Mouse (Mus musculus) heart, adult 2 months (tissue): ENCODE measurements around the gene Tldc2. TPM values are rescaled to one million over a fixed set of nuclear protein-coding genes. Genes with fewer than 3 reads are reported as not detected.
A peak's percentile ranks its signal among the peaks of the same experiment; 100 is the strongest.

Source experiments
- DNase-seq, 2 experiments: peaks; one replicate each; pipeline ENCODE4 v3.0.0; 2021
- H3K27ac ChIP-seq: fragments of 200-600 bp; 2 replicates; pipeline ENCODE4 v1.8.1; 2022
- H3K27me3 ChIP-seq: fragments of 200-500 bp; 2 replicates; pipeline ENCODE4 v1.6.1; 2012; ENCODE audit warnings: mild to moderate bottlenecking, low read length, inconsistent platforms, mixed read lengths; ENCODE audit not compliant: control insufficient read depth, insufficient read depth
- H3K36me3 ChIP-seq: fragments of 200-500 bp; 2 replicates; pipeline ENCODE4 v1.6.1; 2012; ENCODE audit warnings: low read length, inconsistent platforms; ENCODE audit not compliant: control insufficient read depth, insufficient read depth
- H3K4me1 ChIP-seq: fragments of 200-500 bp; 2 replicates; pipeline ENCODE4 v1.6.1; 2011; ENCODE audit warnings: low read length; ENCODE audit not compliant: control insufficient read depth, insufficient read depth
- H3K4me3 ChIP-seq: fragments of 200-600 bp; 2 replicates; pipeline ENCODE4 v1.8.1; 2022
- H3K79me2 ChIP-seq: fragments of 200-500 bp; replicated peaks from 2 replicates; pipeline ENCODE4 v1.6.1; 2012; ENCODE audit warnings: mild to moderate bottlenecking, inconsistent platforms, low read length, moderate library complexity, mixed read lengths; ENCODE audit not compliant: control insufficient read depth, insufficient read depth
- H3K9ac ChIP-seq: fragments of 200-500 bp; 2 replicates; pipeline ENCODE4 v1.6.1; 2012; ENCODE audit warnings: low read depth, mild to moderate bottlenecking, control low read depth, inconsistent platforms, low read length, mixed read lengths
- CTCF ChIP-seq: fragments of 200-600 bp; IDR thresholded peaks from 2 replicates; pipeline ENCODE4 v1.8.1; 2022; ENCODE audit warnings: antibody characterized with exemption, mild to moderate bottlenecking, moderate library complexity
- EP300 ChIP-seq: fragments of 200-500 bp; IDR thresholded peaks from 2 replicates; pipeline ENCODE4 v1.6.1; 2011; ENCODE audit warnings: low read depth, low read length, control low read depth; ENCODE audit not compliant: insufficient read depth
- POLR2A ChIP-seq: fragments of 200-500 bp; IDR thresholded peaks from 2 replicates; pipeline ENCODE4 v1.6.1; 2011; ENCODE audit warnings: mild to moderate bottlenecking, low read depth, low read length, control low read depth; ENCODE audit not compliant: insufficient read depth
- WGBS: fragments of 180-500 bp; shearing (Covaris S2); methylation state at CpG from one replicate; pipeline ENCODE4 v1.1.7; 2018; 5-methylcytosine and 5-hydroxymethylcytosine counted together
- intact Hi-C: fragments of 180-260 bp; cut with DNase I; formaldehyde crosslinking; loops from one replicate; pipeline ENCODE4 v1.15.1; 2025
- polyA plus RNA-seq: library from polyadenylated mRNA; depleted of rRNA; stranded (reverse); fragments of >200 nt; gene quantifications from 2 replicates; pipeline ENCODE4 v1.2.3, GENCODE M21; 2012
- total RNA-seq, 2 experiments: library from RNA; stranded (reverse); gene quantifications; 2 replicates each; pipeline ENCODE4 v1.2.3; 2021

Tldc2 gene
- total and polyA plus RNA-seq, 3 experiments: not detected

- TF ChIP-seq POLR2A (no peak), EP300 (no peak), CTCF (no peak)
- Histone ChIP-seq H3K79me2 (peaks cover 2% of the 10 kb centered on the region; the same call in 1 of the 2 replicates), H3K27me3 (no peaks in the 10 kb centered on the region), H3K4me3 (no peak overlapping the region), H3K9ac (no peak overlapping the region), H3K4me1 (peaks cover 61% of the 10 kb centered on the region), H3K27ac (peak overlapping the region; percentile 76), H3K36me3 (peaks cover 3% of the 10 kb centered on the region; the same call in 1 of the 2 replicates)
- intact Hi-C loops: no loop called here
- DNase-seq: peak in 1 of 2 experiments; percentile 40
- WGBS: 30% methylated on average over 9 of the region's 9 CpGs
These were observed 12.6 kb upstream of the Tldc2 start for GRCm38 (mm10) chr2:157074186-157074724.

DNA sequence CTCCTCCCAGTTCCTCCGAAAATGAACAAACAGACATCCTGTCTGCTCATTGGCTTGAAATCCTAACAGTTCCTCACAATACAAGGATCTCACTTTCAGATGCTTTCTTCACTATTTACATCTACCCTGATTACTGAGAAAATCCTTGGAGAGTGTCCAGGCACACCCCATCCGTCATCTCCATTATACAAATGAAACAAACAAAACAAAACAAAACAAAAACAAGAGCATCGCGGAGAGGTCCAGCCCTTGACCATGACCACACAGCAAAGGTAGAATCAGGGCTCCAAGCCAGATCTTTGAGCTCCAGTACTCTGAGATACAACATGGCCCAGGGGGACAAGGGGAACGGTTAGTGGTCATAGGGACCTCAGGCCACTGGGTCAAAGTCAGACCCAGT, 12.1 kb upstream of the Tldc2 start:
- intact Hi-C loops: loop anchor here (5.0 kb wide), 1 partner anchor 352 kb away; no protein-coding TSS in a partner anchor
- peak in 1 of 2 experiments; percentile 19 for DNase-seq
- no peak for TF ChIP-seq POLR2A
- TF ChIP-seq EP300: 0 out of 2 replicates have a peak, but pooled peaks have one; percentile 4
- TF ChIP-seq CTCF: no peak
- peak overlapping the region; percentile 76 for H3K27ac ChIP-seq
- H3K4me1 ChIP-seq: peaks cover 58% of the 10 kb centered on the region
- no peak overlapping the region for H3K4me3 ChIP-seq
- peaks cover 3% of the 10 kb centered on the region; the same call in 1 of the 2 replicates for H3K36me3 ChIP-seq
- no peaks in the 10 kb centered on the region for H3K27me3 ChIP-seq
- no peak overlapping the region for H3K9ac ChIP-seq
- peaks cover 2% of the 10 kb centered on the region; the same call in 1 of the 2 replicates for H3K79me2 ChIP-seq
- WGBS: 34% methylated on average over 5 of the region's 5 CpGs

GRCm38 (mm10) chr2:157075226-157075625, 11.6 kb upstream of the Tldc2 start:
- no peak overlapping the region for H3K4me3 ChIP-seq
- H3K27ac ChIP-seq: peak overlapping the region; percentile 76
- H3K9ac ChIP-seq: no peak overlapping the region
- peaks cover 2% of the 10 kb centered on the region; the same call in 1 of the 2 replicates for H3K79me2 ChIP-seq
- WGBS: 44% methylated on average over 3 of the region's 3 CpGs
- no peak for DNase-seq
- H3K27me3 ChIP-seq: no peaks in the 10 kb centered on the region
- intact Hi-C loops: loop anchor here (5.0 kb wide), 1 partner anchor 353 kb away; no protein-coding TSS in a partner anchor
- TF ChIP-seq POLR2A (no peak), CTCF (no peak), EP300 (no peak)
- peaks cover 54% of the 10 kb centered on the region for H3K4me1 ChIP-seq
- H3K36me3 ChIP-seq: peaks cover 3% of the 10 kb centered on the region; the same call in 1 of the 2 replicates

GRCm38 (mm10) chr2:157075685-157076084, 11.2 kb upstream of the Tldc2 start:
- H3K4me3 ChIP-seq: no peak overlapping the region
- DNase-seq: peak; percentile 64 to 74
- H3K79me2 ChIP-seq: peaks cover 2% of the 10 kb centered on the region; the same call in 1 of the 2 replicates
- intact Hi-C loops: loop anchor here (5.0 kb wide), 1 partner anchor 353 kb away; no protein-coding TSS in a partner anchor
- no peak for TF ChIP-seq POLR2A
- 0 out of 2 replicates have a peak, but pooled peaks have one; percentile 52 for TF ChIP-seq EP300
- 0 out of 2 replicates have a peak, but pooled peaks have one; percentile 7 for TF ChIP-seq CTCF
- H3K9ac ChIP-seq: no peak overlapping the region
- WGBS: 10% methylated on average over 3 of the region's 3 CpGs
- peak overlapping the region; percentile 91 for H3K27ac ChIP-seq
- peaks cover 3% of the 10 kb centered on the region; the same call in 1 of the 2 replicates for H3K36me3 ChIP-seq
- peaks cover 49% of the 10 kb centered on the region for H3K4me1 ChIP-seq
- H3K27me3 ChIP-seq: no peaks in the 10 kb centered on the region

GRCm38 (mm10) chr2:157076585-157076984, 10.3 kb upstream of the Tldc2 start:
- H3K36me3 ChIP-seq: peaks cover 3% of the 10 kb centered on the region; the same call in 1 of the 2 replicates
- intact Hi-C loops: loop anchor here (5.0 kb wide), 1 partner anchor 354 kb away; no protein-coding TSS in a partner anchor
- peak overlapping the region; percentile 91 for H3K27ac ChIP-seq
- H3K79me2 ChIP-seq: peaks cover 2% of the 10 kb centered on the region; the same call in 1 of the 2 replicates
- TF ChIP-seq CTCF (no peak), POLR2A (no peak), EP300 (no peak)
- H3K4me3 ChIP-seq: 0 out of 2 replicates have a peak overlapping the region, but pooled peaks have one; percentile 8
- no peak overlapping the region for H3K9ac ChIP-seq
- peak in 1 of 2 experiments; percentile 20 for DNase-seq
- H3K27me3 ChIP-seq: no peaks in the 10 kb centered on the region
- peaks cover 41% of the 10 kb centered on the region for H3K4me1 ChIP-seq
- WGBS: 51% methylated on average over 7 of the region's 7 CpGs

DNA sequence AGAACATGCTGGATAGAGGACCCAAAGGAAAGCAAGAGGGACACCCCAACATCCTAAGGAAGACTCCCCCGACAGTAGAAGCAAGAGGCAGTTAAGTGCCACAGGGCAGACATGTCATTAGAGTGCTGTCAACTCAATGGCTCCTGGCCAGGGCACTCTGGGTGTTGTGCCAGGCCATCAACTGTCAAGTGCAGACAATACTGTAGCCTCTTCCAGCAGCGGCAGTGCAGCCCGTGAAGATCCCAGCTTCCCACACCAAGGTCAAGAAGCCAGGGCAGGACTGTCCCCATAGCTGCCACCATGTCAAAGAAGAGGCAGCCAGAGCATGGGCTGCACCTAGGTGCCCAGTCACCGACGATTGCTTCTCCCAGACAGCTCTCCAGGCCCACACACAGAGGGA, 9.7 kb upstream of the Tldc2 start:
- Histone ChIP-seq H3K9ac (peak overlapping the region; percentile 47), H3K4me1 (peaks cover 36% of the 10 kb centered on the region), H3K27ac (peak overlapping the region; percentile 91), H3K4me3 (peak overlapping the region; percentile 89), H3K36me3 (peaks cover 3% of the 10 kb centered on the region; the same call in 1 of the 2 replicates), H3K27me3 (no peaks in the 10 kb centered on the region), H3K79me2 (peaks cover 2% of the 10 kb centered on the region; the same call in 1 of the 2 replicates)
- intact Hi-C loops: loop anchor here (5.0 kb wide), 1 partner anchor 355 kb away; no protein-coding TSS in a partner anchor
- peak in 1 of 2 experiments; percentile 64 for DNase-seq
- TF ChIP-seq EP300 (no peak), POLR2A (no peak), CTCF (no peak)
- 3% methylated on average over 5 of the region's 5 CpGs for WGBS
